Mouse (Mus musculus): ENCODE results near the gene Utp15.

DNA sequence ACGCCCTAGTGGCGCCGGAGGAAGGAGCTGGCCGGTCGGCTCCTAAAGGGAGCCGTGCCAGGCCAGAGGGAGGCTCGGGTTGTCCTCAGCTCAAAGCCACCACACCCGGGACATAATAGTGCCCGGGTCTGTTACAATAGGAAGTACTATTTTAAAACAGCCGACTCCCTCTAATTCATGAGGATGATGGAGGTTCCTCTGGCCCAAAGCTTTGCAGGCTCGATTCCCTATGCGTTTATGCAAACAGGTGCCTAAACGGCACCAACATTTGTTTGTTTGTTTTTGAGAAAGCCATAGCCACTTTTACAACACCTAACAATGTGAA lies 56.3 kb downstream of the Utp15 start:
- TF ChIP-seq GATA1 (IDR thresholded peaks at IDR 0.05; ENCODE audit: borderline replicate concordance, low read length) (no peak), FLI1 (IDR thresholded peaks at IDR 0.05; ENCODE audit: low read length) (no peak)
